Mouse (Mus musculus): ENCODE data around the gene Fam84b. TPM values are rescaled to one million over a fixed set of nuclear protein-coding genes. Genes with fewer than 3 reads are reported as not detected.
"Not testable (repeated sequence)": the region's sequence is repeated elsewhere in the genome, so short reads cannot be mapped to it uniquely, and the experiment has no call there.

The Fam84b gene
- polyA plus RNA-seq, 1 experiment from 2014 or later, result 23.8 TPM

DNA sequence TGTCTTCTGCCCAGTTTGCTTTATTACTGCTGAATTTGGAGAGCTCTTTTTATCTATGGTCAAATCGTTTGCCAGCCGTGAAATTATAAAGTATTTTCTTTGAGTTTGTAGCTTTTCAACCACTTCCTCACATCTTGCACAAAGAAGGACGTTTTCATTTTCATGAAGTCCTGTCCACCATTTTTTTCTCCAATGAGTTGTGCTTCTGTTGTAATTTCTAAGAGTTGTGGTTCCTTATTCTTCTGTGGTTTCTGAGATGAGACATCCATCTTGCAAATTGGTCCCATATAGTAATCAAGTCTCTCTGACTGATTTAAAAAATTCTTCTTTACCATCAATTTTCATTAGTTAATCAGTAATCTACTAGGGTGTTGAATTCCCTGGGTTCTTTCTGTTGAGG lies 8.8 kb upstream of the Fam84b start:
- H3K4me1 ChIP-seq (replicated peaks; ENCODE audit: insufficient read depth, low read length), result no peaks in the 10 kb centered on the region
- H3K9me3 ChIP-seq (replicated peaks; ENCODE audit: low read length), result no peaks in the 10 kb centered on the region
- no peaks in the 10 kb centered on the region for H3K36me3 ChIP-seq (ENCODE audit: insufficient read depth, low read length)
- no peak overlapping the region for H3K9ac ChIP-seq (ENCODE audit: low read depth, low read length)
- DNase-seq (ENCODE audit: low spot score) (no peak), ATAC-seq (replicated peaks; ENCODE audit: low FRiP score, low read depth) (no peak)
- no peaks in the 10 kb centered on the region for H3K27me3 ChIP-seq (ENCODE audit: insufficient read depth, low read length)
- H3K27ac ChIP-seq, result no peak overlapping the region
- H3K4me3 ChIP-seq (replicated peaks; ENCODE audit: low read depth, low read length), result no peak overlapping the region
- TF ChIP-seq CTCF (IDR thresholded peaks at IDR 0.05; ENCODE audit: low read depth), result no peak
- H3K4me2 ChIP-seq (ENCODE audit: low read length), result no peak overlapping the region
- WGBS, result 79% methylated on average over 3 of the region's 3 CpGs

DNA sequence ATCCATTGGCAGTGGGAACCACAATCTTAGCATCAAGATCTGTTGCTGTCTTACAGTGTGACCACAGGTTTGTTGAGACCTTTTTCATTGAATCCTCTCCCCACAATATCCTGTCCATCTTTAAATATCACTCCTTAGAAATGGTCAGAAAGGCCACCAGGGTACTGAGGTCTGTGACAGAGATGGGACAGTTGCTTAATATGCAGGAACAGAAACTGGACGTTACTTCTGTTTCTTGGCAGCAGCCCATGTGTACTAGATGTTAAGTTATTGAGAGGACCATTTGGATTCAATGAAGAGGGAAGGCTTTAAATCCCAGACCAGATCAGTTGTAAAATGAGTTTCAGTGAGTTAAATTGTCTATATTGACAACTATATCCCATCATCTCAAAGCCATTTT lies 1.5 kb upstream of the Fam84b start:
- ATAC-seq (replicated peaks; ENCODE audit: low FRiP score, low read depth) (no peak), DNase-seq (ENCODE audit: low spot score) (no peak)
- TF ChIP-seq CTCF (IDR thresholded peaks at IDR 0.05; ENCODE audit: low read depth), result no peak
- H3K9ac ChIP-seq (ENCODE audit: low read depth, low read length), result no peak overlapping the region
- no peak overlapping the region for H3K27ac ChIP-seq
- 68% methylated on average over 1 of the region's 1 CpGs for WGBS
- H3K36me3 ChIP-seq (ENCODE audit: insufficient read depth, low read length), result no peaks in the 10 kb centered on the region
- H3K4me2 ChIP-seq (ENCODE audit: low read length), result no peak overlapping the region
- no peak overlapping the region for H3K4me3 ChIP-seq (replicated peaks; ENCODE audit: low read depth, low read length)
- H3K27me3 ChIP-seq (ENCODE audit: insufficient read depth, low read length), result no peaks in the 10 kb centered on the region
- peaks cover 4% of the 10 kb centered on the region; the same call in 1 of the 2 replicates for H3K4me1 ChIP-seq (replicated peaks; ENCODE audit: insufficient read depth, low read length)
- H3K9me3 ChIP-seq (replicated peaks; ENCODE audit: low read length), result no peaks in the 10 kb centered on the region

DNA sequence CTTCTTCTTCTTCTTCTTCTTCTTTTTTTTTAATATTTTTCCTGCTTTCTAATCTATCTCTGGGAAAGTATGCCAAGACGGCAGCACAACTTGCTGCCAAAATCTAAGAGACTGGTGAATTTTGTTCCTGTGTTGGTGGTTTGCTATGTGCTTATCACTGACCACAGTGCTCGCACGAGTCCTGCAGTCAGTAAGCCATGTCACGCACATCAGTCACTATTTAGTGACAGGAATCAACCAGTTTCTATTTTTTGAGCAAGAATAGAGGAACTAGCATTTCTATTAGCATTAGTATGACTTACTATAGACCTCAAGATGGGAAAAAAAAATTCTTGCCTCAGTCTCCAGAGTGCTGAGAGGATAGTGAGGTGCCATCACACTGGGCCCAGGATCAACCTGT lies 573 bp upstream of the Fam84b start:
- H3K27me3 ChIP-seq (ENCODE audit: insufficient read depth, low read length), result no peaks in the 10 kb centered on the region
- WGBS, result 84% methylated on average over 4 of the region's 4 CpGs
- no peak overlapping the region for H3K4me3 ChIP-seq (replicated peaks; ENCODE audit: low read depth, low read length)
- peaks cover 9% of the 10 kb centered on the region; the same call in 1 of the 2 replicates for H3K4me1 ChIP-seq (replicated peaks; ENCODE audit: insufficient read depth, low read length)
- ATAC-seq (replicated peaks; ENCODE audit: low FRiP score, low read depth) (no peak), DNase-seq (ENCODE audit: low spot score) (no peak)
- H3K4me2 ChIP-seq (ENCODE audit: low read length), result no peak overlapping the region
- no peaks in the 10 kb centered on the region for H3K9me3 ChIP-seq (replicated peaks; ENCODE audit: low read length)
- H3K9ac ChIP-seq (ENCODE audit: low read depth, low read length), result no peak overlapping the region
- H3K27ac ChIP-seq, result no peak overlapping the region
- no peak for TF ChIP-seq CTCF (IDR thresholded peaks at IDR 0.05; ENCODE audit: low read depth)
- H3K36me3 ChIP-seq (ENCODE audit: insufficient read depth, low read length), result no peaks in the 10 kb centered on the region

DNA sequence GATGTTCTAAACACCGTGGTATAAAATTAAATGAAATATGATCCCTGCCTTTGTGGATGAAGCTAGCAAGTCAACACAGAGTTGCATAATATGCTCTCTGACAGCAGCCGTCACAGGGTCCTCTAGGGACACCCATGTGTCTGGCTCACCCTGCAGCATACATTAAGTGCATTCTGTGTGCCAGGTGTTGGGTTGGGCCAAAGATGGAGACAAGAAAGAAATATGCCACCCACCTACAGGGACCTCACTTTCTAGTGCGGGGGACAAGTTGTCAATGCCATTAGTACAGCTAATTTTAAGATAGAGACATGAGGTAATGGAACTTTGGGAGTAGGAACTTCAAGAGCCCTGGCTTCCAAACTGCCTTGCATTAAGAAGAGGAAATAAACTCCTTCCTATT lies 4.9 kb downstream of the Fam84b start:
- H3K27ac ChIP-seq, result no peak overlapping the region
- 55% methylated on average over 3 of the region's 3 CpGs for WGBS
- H3K27me3 ChIP-seq (ENCODE audit: insufficient read depth, low read length), result no peaks in the 10 kb centered on the region
- TF ChIP-seq CTCF (IDR thresholded peaks at IDR 0.05; ENCODE audit: low read depth), result no peak
- ATAC-seq (replicated peaks; ENCODE audit: low FRiP score, low read depth), result no peak
- no peak overlapping the region for H3K9ac ChIP-seq (ENCODE audit: low read depth, low read length)
- no peak overlapping the region for H3K4me2 ChIP-seq (ENCODE audit: low read length)
- H3K4me1 ChIP-seq (replicated peaks; ENCODE audit: insufficient read depth, low read length), result peaks cover 10% of the 10 kb centered on the region; the same call in 1 of the 2 replicates
- H3K36me3 ChIP-seq (ENCODE audit: insufficient read depth, low read length), result no peaks in the 10 kb centered on the region
- no peaks in the 10 kb centered on the region for H3K9me3 ChIP-seq (replicated peaks; ENCODE audit: low read length)
- no peak overlapping the region for H3K4me3 ChIP-seq (replicated peaks; ENCODE audit: low read depth, low read length)
- no peak for DNase-seq (ENCODE audit: low spot score)

DNA sequence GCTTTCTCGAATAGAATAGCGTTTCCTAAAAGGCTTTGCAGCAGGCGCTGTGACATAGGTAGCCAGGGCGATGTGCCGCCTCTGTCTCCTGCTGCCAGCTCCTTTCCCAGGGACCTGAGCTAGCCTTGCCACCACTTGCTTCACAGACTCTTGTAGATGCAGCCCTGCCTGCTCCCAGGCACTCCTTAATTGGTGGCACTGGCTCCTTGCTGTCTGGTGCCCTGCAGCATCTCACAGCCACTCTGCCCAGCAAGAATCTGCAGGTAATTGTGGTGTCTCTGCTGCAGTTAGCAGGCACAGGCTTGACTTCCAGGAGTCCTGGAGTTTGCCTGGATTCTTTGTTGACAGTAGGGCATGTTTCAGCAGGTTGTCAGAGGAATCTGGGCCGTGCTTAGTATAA lies 7.3 kb downstream of the Fam84b start:
- H3K4me3 ChIP-seq (replicated peaks; ENCODE audit: low read depth, low read length), result no peak overlapping the region
- ATAC-seq (replicated peaks; ENCODE audit: low FRiP score, low read depth), result no peak
- H3K4me2 ChIP-seq (ENCODE audit: low read length), result no peak overlapping the region
- no peaks in the 10 kb centered on the region for H3K36me3 ChIP-seq (ENCODE audit: insufficient read depth, low read length)
- H3K9me3 ChIP-seq (replicated peaks; ENCODE audit: low read length), result no peaks in the 10 kb centered on the region
- peaks cover 6% of the 10 kb centered on the region; the same call in 1 of the 2 replicates for H3K4me1 ChIP-seq (replicated peaks; ENCODE audit: insufficient read depth, low read length)
- WGBS, result 45% methylated on average over 6 of the region's 6 CpGs
- TF ChIP-seq CTCF (IDR thresholded peaks at IDR 0.05; ENCODE audit: low read depth), result no peak
- H3K27me3 ChIP-seq (ENCODE audit: insufficient read depth, low read length), result no peaks in the 10 kb centered on the region
- H3K27ac ChIP-seq, result no peak overlapping the region
- DNase-seq (ENCODE audit: low spot score), result no peak
- 0 out of 2 replicates have a peak overlapping the region, but pooled peaks have one; percentile 13 for H3K9ac ChIP-seq (ENCODE audit: low read depth, low read length)

DNA sequence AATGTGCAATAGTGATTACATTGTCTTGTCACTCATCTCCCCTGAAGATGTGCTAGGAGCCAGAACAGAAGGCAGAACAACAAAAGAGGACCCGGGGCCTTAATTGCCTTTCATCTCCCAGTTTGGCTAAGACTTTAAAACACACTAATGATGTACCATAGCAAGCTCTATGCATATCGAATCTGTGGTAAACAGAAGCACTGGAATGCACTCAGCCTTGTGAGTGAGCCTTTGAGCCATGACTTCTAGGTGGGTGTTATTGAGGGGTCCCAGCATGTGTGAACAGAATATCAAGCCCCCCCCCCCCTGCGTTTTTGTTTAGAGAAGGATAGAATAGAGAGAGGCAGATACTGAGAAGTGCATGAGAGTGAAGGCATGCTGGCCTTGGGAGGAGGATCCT lies 7.7 kb downstream of the Fam84b start:
- H3K4me3 ChIP-seq (replicated peaks; ENCODE audit: low read depth, low read length), result no peak overlapping the region
- H3K36me3 ChIP-seq (ENCODE audit: insufficient read depth, low read length), result no peaks in the 10 kb centered on the region
- WGBS, result 13% methylated on average over 3 of the region's 3 CpGs
- H3K9ac ChIP-seq (ENCODE audit: low read depth, low read length), result no peak overlapping the region
- no peak for TF ChIP-seq CTCF (IDR thresholded peaks at IDR 0.05; ENCODE audit: low read depth)
- no peak overlapping the region for H3K4me2 ChIP-seq (ENCODE audit: low read length)
- peaks cover 6% of the 10 kb centered on the region; the same call in 1 of the 2 replicates for H3K4me1 ChIP-seq (replicated peaks; ENCODE audit: insufficient read depth, low read length)
- H3K9me3 ChIP-seq (replicated peaks; ENCODE audit: low read length), result no peaks in the 10 kb centered on the region
- ATAC-seq (replicated peaks; ENCODE audit: low FRiP score, low read depth) (no peak), DNase-seq (ENCODE audit: low spot score) (no peak)
- no peak overlapping the region for H3K27ac ChIP-seq
- no peaks in the 10 kb centered on the region for H3K27me3 ChIP-seq (ENCODE audit: insufficient read depth, low read length)

DNA sequence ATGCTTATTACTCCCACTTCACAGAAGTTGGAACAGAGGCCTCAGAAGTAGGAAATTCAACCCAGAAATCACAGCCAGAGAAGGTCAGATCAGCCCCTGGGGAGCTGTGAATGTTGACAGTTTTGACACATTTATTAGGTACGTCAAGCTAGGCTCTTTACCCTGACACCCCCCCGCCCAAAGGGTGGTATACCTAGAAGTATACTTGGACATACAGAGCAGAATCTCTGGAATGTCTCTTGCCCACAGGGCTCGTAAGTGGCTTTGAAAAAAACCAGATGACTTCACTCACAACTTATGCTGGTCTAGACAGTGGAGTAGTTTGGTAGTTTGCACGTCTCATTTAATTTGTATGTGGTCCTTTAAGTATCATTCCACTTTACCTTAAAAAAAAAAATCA lies 11.8 kb downstream of the Fam84b start:
- H3K4me2 ChIP-seq (ENCODE audit: low read length), result no peak overlapping the region
- ATAC-seq (replicated peaks; ENCODE audit: low FRiP score, low read depth) (0 out of 2 replicates have a peak, but pooled peaks have one; percentile 33), DNase-seq (ENCODE audit: low spot score) (no peak)
- no peaks in the 10 kb centered on the region for H3K36me3 ChIP-seq (ENCODE audit: insufficient read depth, low read length)
- no peaks in the 10 kb centered on the region for H3K27me3 ChIP-seq (ENCODE audit: insufficient read depth, low read length)
- no peak overlapping the region for H3K27ac ChIP-seq
- H3K4me3 ChIP-seq (replicated peaks; ENCODE audit: low read depth, low read length), result no peak overlapping the region
- H3K9me3 ChIP-seq (replicated peaks; ENCODE audit: low read length), result no peaks in the 10 kb centered on the region
- H3K4me1 ChIP-seq (replicated peaks; ENCODE audit: insufficient read depth, low read length), result no peaks in the 10 kb centered on the region; the same call in 1 of the 2 replicates
- 44% methylated on average over 4 of the region's 4 CpGs for WGBS
- no peak for TF ChIP-seq CTCF (IDR thresholded peaks at IDR 0.05; ENCODE audit: low read depth)
- no peak overlapping the region for H3K9ac ChIP-seq (ENCODE audit: low read depth, low read length)

DNA sequence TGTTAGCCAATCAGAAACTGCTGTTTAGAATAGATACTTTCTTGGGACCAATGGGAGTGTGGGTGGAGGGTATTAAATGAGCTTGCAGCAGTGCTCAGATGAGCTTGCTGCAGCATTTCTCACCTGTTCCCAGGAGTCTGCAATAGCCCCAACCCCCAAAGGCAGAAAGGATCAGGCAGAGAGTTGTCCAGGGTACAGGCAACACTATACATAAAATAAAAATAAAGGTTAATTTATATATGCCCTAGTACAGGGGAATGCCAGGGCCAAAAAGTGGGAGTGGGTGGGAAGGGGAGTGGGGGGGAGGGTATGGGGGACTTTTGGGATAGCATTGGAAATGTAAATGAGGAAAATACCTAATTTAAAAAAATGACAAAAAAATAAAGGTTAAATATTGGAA lies 12.3 kb downstream of the Fam84b start:
- DNase-seq (ENCODE audit: low spot score); ATAC-seq (replicated peaks; ENCODE audit: low FRiP score, low read depth); H3K4me1 ChIP-seq (replicated peaks; ENCODE audit: insufficient read depth, low read length); H3K4me3 ChIP-seq (replicated peaks; ENCODE audit: low read depth, low read length); H3K27me3 ChIP-seq (ENCODE audit: insufficient read depth, low read length); H3K9ac ChIP-seq (ENCODE audit: low read depth, low read length); H3K4me2 ChIP-seq (ENCODE audit: low read length); H3K36me3 ChIP-seq (ENCODE audit: insufficient read depth, low read length); H3K9me3 ChIP-seq (replicated peaks; ENCODE audit: low read length); H3K27ac ChIP-seq: not testable (repeated sequence)
